Mouse (Mus musculus): ENCODE data around the gene Wdr31.

DNA sequence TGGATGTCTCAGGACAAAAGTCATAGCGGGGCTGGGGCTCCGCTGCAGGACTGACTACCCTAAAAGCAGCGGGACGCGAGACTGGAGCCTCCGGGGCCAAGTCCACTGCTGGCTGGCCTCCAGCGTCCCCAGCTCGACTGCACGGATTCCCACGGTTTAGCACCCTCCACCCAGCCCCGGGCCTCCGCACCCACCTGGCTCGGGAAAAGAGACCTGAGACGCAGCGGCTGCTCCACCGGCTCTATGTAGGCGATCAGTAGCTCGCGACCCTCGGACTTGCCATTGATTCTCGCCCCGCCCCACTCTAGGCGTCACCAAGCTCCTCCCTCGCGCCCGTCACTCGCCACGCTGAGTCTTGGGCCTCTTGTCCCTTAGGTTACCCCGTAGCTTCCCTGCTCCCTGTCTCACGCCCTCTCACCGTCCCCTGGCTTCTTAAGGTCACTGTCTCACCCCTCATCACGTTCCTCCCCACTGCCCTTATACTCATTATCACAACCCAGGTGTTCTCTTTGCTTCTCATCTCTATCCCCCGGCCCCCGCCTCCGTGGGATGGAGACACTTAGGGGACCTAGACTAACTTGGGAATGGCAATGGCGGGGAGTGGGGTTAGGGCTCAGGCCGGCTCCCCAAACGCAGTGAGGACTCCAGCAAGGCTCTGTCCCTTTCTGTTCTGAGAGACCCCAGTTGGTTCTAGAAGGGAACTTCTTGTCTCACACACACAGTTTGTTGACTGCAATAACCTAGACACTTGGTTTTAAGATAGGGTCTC, 31.5 kb upstream of the Wdr31 start:
- TF ChIP-seq CTCF (IDR thresholded peaks at IDR 0.05; ENCODE audit: low read depth) = no peak
- TF ChIP-seq EP300 (IDR thresholded peaks at IDR 0.05; ENCODE audit: low read depth) = no peak

Measured in liver, postnatal 0 days (tissue).